Mouse (Mus musculus) midbrain, embryonic 10.5 days (tissue): Measurements from ENCODE around the gene Pou4f2. TPM values are rescaled to one million over a fixed set of nuclear protein-coding genes. Genes with fewer than 3 reads are reported as not detected.

Source experiments
- DNase-seq: peaks from one replicate; pipeline ENCODE4 v3.0.0-alpha.2; 2017; ENCODE audit warnings: low spot score
- H3K27ac ChIP-seq: fragments of 300-500 bp; sonication (generic); replicated peaks from 2 replicates; pipeline ENCODE4 v1.5.1; 2016; ENCODE audit warnings: mild to moderate bottlenecking
- H3K27me3 ChIP-seq: fragments of 300-500 bp; sonication (generic); 2 replicates; pipeline ENCODE4 v1.6.1; 2016; ENCODE audit warnings: low read depth, mild to moderate bottlenecking; ENCODE audit not compliant: poor library complexity, severe bottlenecking
- H3K36me3 ChIP-seq: fragments of 300-500 bp; sonication (generic); 2 replicates; pipeline ENCODE4 v1.6.1; 2016; ENCODE audit warnings: mild to moderate bottlenecking, moderate library complexity
- H3K4me1 ChIP-seq: fragments of 300-500 bp; sonication (generic); 2 replicates; pipeline ENCODE4 v1.6.1; 2016
- H3K4me3 ChIP-seq: fragments of 300-500 bp; sonication (generic); 2 replicates; pipeline ENCODE4 v1.5.1; 2016; ENCODE audit warnings: mild to moderate bottlenecking, moderate library complexity
- H3K9me3 ChIP-seq: fragments of 300-500 bp; sonication (generic); replicated peaks from 2 replicates; pipeline ENCODE4 v1.6.1; 2016; ENCODE audit warnings: mild to moderate bottlenecking
- WGBS: fragments of 180-500 bp; shearing (Covaris S2); methylation state at CpG from one replicate; pipeline ENCODE4 v1.1.7; 2016; 5-methylcytosine and 5-hydroxymethylcytosine counted together
- polyA plus RNA-seq: library from polyadenylated mRNA; unstranded; fragments of >200 nt; fragmentation: Nextera tagmentation; extraction: Ambion mirVana; gene quantifications from 2 replicates; pipeline ENCODE4 v1.2.1, GENCODE M21; 2016

The Pou4f2 gene
- polyA plus RNA-seq = 0.20 and 0.22 TPM in 2 replicates

DNA sequence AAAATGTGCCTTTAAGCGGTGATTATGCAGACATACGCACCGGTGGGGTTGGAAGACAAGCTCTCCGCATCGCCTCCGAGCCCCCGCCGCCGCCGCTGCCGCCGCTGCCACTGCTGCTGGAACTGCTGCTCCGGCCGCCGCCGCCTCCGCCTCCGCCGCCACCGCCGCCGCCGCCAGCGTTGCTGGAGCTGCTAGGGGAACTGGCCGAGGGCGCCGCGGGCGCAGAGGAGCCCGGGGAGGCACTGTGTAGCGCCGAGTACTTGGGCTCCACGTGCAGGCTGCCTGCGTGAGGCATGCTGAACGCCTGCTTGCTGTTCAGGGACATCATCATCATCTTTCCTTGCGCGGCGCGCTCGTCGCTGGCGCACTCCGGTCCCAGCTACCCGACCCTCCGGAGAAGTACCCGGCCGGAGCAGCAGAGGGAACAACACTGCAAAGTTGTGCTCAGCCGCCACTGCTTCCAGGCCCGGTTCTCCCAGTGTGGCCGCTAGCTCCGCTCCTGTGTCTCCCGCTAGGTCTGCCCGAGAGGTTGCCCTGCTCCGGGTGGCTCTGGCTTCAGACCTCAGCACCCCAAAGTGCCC is at the start of gene Pou4f2:
TSS of gene Pou4f2 (minus strand) at position 575 of the 581 bp plus-strand sequence.
- Histone ChIP-seq H3K4me3 (peak within 1 kb of the TSS; percentile 53), H3K27ac (no peak within 1 kb of the TSS), H3K36me3 (no peaks in the 10 kb centered on the region), H3K27me3 (peaks cover 100% of the 10 kb centered on the region), H3K4me1 (peaks cover 38% of the 10 kb centered on the region), H3K9me3 (no peaks in the 10 kb centered on the region)
- DNase-seq = peak; percentile 72
- under 1% methylated on average over 54 of the region's 54 CpGs for WGBS

DNA sequence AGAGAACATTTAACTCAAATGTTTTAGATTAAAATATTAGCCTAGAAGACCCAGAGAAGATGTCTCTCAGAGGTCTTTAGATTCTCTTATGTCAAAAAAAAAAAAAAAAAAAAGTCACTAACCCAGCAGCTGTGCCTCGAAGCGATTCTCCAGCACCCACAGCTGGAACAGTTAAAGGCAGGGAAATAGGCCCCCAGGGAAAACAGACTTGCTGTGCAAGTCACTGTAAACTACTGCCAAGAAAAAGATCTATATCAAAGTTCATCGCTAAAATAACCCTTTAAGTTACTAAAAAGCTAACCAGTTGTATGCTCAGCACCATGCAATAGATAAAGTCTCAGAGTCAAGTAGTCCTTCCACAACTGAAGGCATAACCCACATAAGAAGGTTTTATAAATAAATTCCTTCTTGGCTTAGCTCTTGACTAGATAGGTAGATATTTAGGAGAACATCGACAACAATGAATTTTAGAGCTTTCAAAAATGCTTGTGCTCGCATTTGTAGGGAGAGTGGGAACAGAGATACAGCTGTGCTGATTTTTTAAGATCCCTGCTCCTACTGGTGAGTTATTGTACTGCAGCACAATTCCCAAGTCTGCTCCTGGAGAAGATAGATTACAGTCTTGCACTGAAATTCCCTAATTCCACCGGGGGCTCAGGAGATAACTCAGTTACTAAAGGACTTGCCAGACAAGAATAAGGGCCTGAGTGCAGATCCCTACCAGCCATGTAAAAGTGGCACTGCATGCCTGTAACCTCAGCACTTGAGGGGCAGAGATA is 40.8 kb upstream of the Pou4f2 start:
- Histone ChIP-seq H3K4me3 (no peak overlapping the region), H3K36me3 (no peaks in the 10 kb centered on the region), H3K27ac (no peak overlapping the region), H3K27me3 (0 out of 2 replicates have a peak, but pooled peaks cover 9% of the 10 kb centered on the region), H3K9me3 (no peaks in the 10 kb centered on the region), H3K4me1 (no peaks in the 10 kb centered on the region)
- DNase-seq = no peak
- 63% methylated on average over 6 of the region's 6 CpGs for WGBS

DNA sequence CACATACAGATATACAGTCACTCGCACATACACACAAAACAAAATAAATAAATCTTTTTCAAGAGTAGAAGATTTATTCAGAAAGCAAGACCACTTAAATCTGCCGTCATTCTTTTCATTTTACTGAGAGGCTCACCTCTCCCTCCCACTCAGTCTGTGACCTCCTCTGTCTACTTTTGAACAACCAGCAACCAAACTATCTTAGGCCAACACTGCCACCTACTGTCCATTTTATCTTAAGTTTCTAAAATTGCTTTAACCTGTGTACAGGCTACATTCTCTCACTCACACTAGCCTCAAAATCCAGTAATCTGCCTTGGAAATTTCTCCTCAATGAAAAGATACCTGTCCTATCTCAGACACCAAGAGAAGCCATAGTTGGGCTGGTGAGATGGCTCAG is 31.4 kb upstream of the Pou4f2 start:
- no peaks in the 10 kb centered on the region for H3K36me3 ChIP-seq
- H3K4me1 ChIP-seq = no peaks in the 10 kb centered on the region
- H3K27me3 ChIP-seq = no peaks in the 10 kb centered on the region
- 87% methylated on average over 2 of the region's 2 CpGs for WGBS
- no peak overlapping the region for H3K27ac ChIP-seq
- no peak overlapping the region for H3K4me3 ChIP-seq
- no peak for DNase-seq
- H3K9me3 ChIP-seq = peaks cover 7% of the 10 kb centered on the region

DNA sequence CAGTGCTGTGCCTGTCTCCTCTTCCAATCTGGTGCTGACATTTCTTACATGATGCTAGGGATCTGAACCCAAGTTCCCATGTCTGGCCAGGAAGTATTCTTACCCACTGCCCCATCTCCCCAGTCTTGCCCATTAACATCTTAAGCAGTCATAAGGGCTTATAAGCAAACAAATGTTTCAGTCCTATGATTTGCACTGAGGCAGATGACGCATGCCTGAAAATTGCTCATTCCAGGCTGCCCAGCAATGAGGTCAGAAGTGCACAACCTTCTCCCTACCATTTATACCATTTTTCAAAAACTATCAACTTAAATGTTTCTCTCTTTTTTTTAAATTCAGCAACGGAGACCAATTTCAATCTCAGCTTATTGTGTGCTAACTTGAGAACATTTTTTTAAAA is 27.5 kb upstream of the Pou4f2 start:
- H3K36me3 ChIP-seq = no peaks in the 10 kb centered on the region
- H3K27me3 ChIP-seq = no peaks in the 10 kb centered on the region
- no peak for DNase-seq
- H3K27ac ChIP-seq = no peak overlapping the region
- no peaks in the 10 kb centered on the region for H3K4me1 ChIP-seq
- peaks cover 7% of the 10 kb centered on the region for H3K9me3 ChIP-seq
- no peak overlapping the region for H3K4me3 ChIP-seq
- WGBS = 89% methylated on average over 2 of the region's 2 CpGs

GRCm38 (mm10) chr8:78456441-78456840 is 20.0 kb upstream of the Pou4f2 start:
- H3K4me3 ChIP-seq = no peak overlapping the region
- no peaks in the 10 kb centered on the region for H3K4me1 ChIP-seq
- no peaks in the 10 kb centered on the region for H3K36me3 ChIP-seq
- no peaks in the 10 kb centered on the region for H3K9me3 ChIP-seq
- H3K27ac ChIP-seq = no peak overlapping the region
- H3K27me3 ChIP-seq = no peaks in the 10 kb centered on the region
- no peak for DNase-seq
- 80% methylated on average over 3 of the region's 3 CpGs for WGBS

DNA sequence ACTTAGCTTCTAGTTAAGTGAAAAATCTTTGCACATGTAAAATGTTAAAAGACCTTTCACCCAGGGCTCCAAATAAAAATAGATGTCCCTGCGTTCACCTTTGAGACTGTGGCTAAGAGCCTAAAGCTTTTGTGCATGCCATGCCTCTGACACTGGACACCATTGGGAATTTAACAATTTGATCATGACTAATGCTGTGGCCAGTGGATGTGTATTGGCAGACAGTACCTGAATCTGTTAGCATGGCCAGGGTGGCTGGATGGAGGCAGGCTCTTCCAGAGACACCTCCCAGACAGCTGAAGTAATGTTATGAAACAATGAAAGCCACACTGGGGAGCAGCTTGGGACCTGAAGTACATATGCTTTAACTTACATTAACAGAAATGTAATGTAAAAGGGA is 6.3 kb upstream of the Pou4f2 start:
- no peak overlapping the region for H3K27ac ChIP-seq
- H3K27me3 ChIP-seq = peaks cover 57% of the 10 kb centered on the region
- 88% methylated on average over 1 of the region's 1 CpGs for WGBS
- DNase-seq = no peak
- H3K4me3 ChIP-seq = no peak overlapping the region
- H3K36me3 ChIP-seq = no peaks in the 10 kb centered on the region
- peaks cover 6% of the 10 kb centered on the region for H3K4me1 ChIP-seq
- no peaks in the 10 kb centered on the region for H3K9me3 ChIP-seq

DNA sequence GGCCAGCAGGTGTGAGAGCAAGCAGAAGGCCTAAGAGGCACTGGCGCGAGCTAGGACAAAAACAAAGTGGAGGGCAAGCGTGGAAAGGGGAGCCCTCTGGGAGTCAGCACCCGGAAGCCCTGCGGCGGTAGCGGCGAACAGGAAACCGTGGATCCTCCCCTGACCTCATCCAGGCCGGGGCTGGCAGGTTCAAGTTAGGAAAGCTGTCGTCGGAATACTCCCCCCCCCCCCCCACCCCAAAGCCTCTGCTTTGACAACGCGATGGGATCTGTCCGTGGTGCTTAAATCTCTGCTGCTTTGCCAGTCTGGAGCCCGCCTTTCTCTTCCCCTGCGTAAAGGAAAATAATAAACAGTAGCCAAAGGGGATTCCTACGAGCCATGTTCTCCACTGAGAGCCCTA is 1.7 kb upstream of the Pou4f2 start:
- WGBS = under 1% methylated on average over 18 of the region's 18 CpGs
- no peaks in the 10 kb centered on the region for H3K36me3 ChIP-seq
- peaks cover 38% of the 10 kb centered on the region for H3K4me1 ChIP-seq
- H3K27me3 ChIP-seq = peaks cover 100% of the 10 kb centered on the region
- no peaks in the 10 kb centered on the region for H3K9me3 ChIP-seq
- peak; percentile 60 for DNase-seq
- H3K27ac ChIP-seq = no peak overlapping the region
- peak overlapping the region; percentile 53 for H3K4me3 ChIP-seq

GRCm38 (mm10) chr8:78437140-78438045 is 948 bp upstream of the Pou4f2 start:
- Histone ChIP-seq H3K4me1 (peaks cover 38% of the 10 kb centered on the region), H3K36me3 (no peaks in the 10 kb centered on the region), H3K27ac (no peak overlapping the region), H3K27me3 (peaks cover 100% of the 10 kb centered on the region), H3K4me3 (peak overlapping the region; percentile 53), H3K9me3 (no peaks in the 10 kb centered on the region)
- WGBS = 1% methylated on average over 32 of the region's 32 CpGs
- DNase-seq = peak; percentile 51

GRCm38 (mm10) chr8:78436661-78437060 is 216 bp upstream of the Pou4f2 start:
- Histone ChIP-seq H3K27ac (no peak overlapping the region), H3K4me1 (peaks cover 38% of the 10 kb centered on the region), H3K27me3 (peaks cover 100% of the 10 kb centered on the region), H3K4me3 (peak overlapping the region; percentile 53), H3K9me3 (no peaks in the 10 kb centered on the region), H3K36me3 (no peaks in the 10 kb centered on the region)
- under 1% methylated on average over 24 of the region's 25 CpGs for WGBS
- no peak for DNase-seq

DNA sequence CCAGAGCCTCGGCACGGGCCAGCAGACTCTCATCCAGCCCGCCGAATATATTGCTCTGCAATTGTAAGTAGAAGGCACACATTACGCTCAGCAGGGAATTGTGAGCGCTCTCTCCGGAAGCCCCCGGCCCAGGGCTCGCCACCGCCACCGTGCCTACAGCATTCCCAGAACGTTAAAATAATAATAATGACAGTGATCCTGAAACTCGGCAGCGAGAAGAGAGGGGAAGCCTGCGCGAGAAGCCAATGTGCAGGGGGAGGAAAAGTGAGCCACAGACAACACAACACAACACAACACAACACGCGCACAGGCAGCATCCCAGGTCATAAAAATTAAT is 853 bp downstream of the Pou4f2 start:
- H3K27me3 ChIP-seq = peaks cover 100% of the 10 kb centered on the region
- under 1% methylated on average over 18 of the region's 18 CpGs for WGBS

GRCm38 (mm10) chr8:78434823-78435623 is 1.4 kb downstream of the Pou4f2 start:
- no peak overlapping the region for H3K27ac ChIP-seq
- peak; percentile 56 for DNase-seq
- H3K36me3 ChIP-seq = no peaks in the 10 kb centered on the region
- H3K4me3 ChIP-seq = peak overlapping the region; percentile 53; the same call in 1 of the 2 replicates
- H3K27me3 ChIP-seq = peaks cover 100% of the 10 kb centered on the region
- H3K9me3 ChIP-seq = no peaks in the 10 kb centered on the region
- peaks cover 38% of the 10 kb centered on the region for H3K4me1 ChIP-seq
- under 1% methylated on average over 62 of the region's 62 CpGs for WGBS

More for the DNA sequence above, 853 bp downstream of the Pou4f2 start:
- no peak overlapping the region for H3K27ac ChIP-seq
- no peak for DNase-seq
- peaks cover 38% of the 10 kb centered on the region for H3K4me1 ChIP-seq
- no peaks in the 10 kb centered on the region for H3K9me3 ChIP-seq
- no peaks in the 10 kb centered on the region for H3K36me3 ChIP-seq
- H3K4me3 ChIP-seq = peak overlapping the region; percentile 53

DNA sequence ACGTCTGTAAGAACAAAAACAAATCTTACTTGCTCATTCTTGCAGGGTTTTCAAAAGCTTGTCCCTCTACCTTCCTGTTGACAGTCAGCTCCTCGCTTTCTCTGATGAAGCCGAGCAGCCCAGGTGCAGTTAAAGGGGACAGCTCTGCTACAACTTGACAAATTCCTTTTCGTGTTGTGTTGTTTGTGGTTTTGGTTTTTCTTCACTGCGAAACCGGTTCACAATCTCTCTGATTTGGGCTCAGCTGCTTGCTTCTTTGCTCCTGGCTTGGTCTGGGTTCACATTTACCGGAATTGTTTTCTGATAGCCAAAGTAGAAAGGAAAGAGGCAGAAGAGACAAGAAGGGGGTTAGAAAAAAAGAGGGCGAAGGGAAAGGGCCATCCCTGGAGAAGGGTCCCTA is 2.1 kb downstream of the Pou4f2 start:
- H3K4me1 ChIP-seq = peaks cover 38% of the 10 kb centered on the region
- no peaks in the 10 kb centered on the region for H3K36me3 ChIP-seq
- H3K9me3 ChIP-seq = no peaks in the 10 kb centered on the region
- peak overlapping the region; percentile 53; the same call in 1 of the 2 replicates for H3K4me3 ChIP-seq
- 3% methylated on average over 8 of the region's 8 CpGs for WGBS
- peak; percentile 17 for DNase-seq
- H3K27me3 ChIP-seq = peaks cover 100% of the 10 kb centered on the region
- H3K27ac ChIP-seq = no peak overlapping the region
